Mouse (Mus musculus) cerebellum, adult 11 months (tissue): ENCODE results near the gene Gm12216.

Experiments
- DNase-seq: peaks from one replicate; pipeline ENCODE4 v3.0.0; 2022

Gene Gm12216

DNA sequence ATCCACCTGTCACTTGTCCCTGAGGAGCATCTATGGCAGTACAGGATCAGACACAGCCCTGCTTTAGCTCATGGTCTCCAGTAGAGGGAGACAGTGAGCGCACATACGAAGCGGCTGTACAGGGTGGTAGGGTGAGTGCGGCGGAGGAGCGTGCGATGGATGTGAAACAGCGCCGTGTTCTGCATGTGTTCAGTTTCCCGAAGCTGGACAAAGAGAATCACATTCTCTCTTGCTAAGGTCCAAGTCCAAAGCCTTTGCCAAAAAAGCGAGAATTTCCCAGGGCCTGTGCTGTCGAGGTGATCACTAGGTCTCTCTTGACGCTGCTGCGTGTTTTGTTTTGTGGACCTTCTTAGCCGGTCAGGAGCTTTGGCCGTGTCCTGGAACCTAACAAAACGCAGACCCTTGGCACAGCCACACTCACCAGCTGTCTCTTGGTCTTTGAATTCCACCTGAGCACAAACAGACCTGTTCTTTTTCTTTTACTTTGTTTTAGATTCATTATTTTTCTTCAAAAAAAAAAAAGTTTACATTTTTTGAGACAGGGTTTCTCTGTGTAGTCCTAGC, 123.3 kb downstream of the Gm12216 start:
- peak; percentile 60 for DNase-seq

DNA sequence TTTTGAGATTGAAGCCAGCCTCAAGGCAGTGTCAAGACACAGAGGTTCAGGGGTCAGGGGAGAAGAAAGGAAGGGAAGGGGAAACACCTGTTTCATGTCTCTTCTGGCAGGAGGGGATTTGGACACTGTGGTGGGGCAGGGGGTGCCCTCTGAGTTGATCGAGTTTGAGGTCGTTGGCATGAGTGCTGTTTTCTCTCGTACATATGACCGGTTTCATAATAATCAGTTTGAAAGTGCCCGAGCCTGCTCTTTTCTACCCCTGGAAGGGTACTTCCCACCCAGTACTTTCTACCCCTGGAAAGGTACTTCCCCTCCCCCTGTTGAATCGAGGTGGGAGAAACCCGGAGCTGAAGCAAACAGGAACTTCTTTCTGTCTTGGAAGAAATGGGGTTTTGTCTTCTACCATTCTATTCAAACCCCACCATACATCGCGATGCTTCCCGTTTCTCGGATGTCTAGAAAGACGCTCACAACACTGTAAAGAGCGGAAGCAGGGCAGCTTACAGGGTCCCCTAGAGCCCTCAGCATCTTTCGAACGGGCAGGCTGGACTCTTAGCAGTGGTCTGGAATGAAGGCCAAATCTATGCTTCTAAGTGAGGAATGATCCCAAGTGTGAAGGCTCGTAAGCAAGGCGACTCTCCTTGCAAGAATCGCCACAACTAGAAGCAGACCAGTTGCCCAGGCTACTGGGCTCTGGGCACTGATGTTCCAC, 123.9 kb downstream of the Gm12216 start:
- no peak for DNase-seq

GRCm38 (mm10) chr11:53734431-53734830, 124.6 kb downstream of the Gm12216 start:
- no peak for DNase-seq

GRCm38 (mm10) chr11:53733824-53734223, 125.2 kb downstream of the Gm12216 start:
- no peak for DNase-seq
